Mouse (Mus musculus): Measurements from ENCODE around the gene Vps33a.
"Not testable (repeated sequence)": the region's sequence is repeated elsewhere in the genome, so short reads cannot be mapped to it uniquely, and the experiment has no call there.

Gene Vps33a

GRCm38 (mm10) chr5:123523692-123524392 is 49.0 kb downstream of the Vps33a start, which contains the start of gene Diablo:
Gene Diablo, minus strand, starts transcription at chr5:123524176.
- DNase-seq, result peak; percentile 98

GRCm38 (mm10) chr5:123522166-123522565 is 50.7 kb downstream of the Vps33a start:
- no peak for DNase-seq

GRCm38 (mm10) chr5:123521621-123522020 is 51.2 kb downstream of the Vps33a start:
- DNase-seq, result no peak

- DNase-seq, result no peak
Measured at GRCm38 (mm10) chr5:123520666-123521065, 52.2 kb downstream of the Vps33a start.

- no peak for DNase-seq
Measured at GRCm38 (mm10) chr5:123514871-123515270, 58.0 kb downstream of the Vps33a start.

GRCm38 (mm10) chr5:123512102-123512501 is 60.7 kb downstream of the Vps33a start:
- no peak for DNase-seq

GRCm38 (mm10) chr5:123511426-123511825 is 61.4 kb downstream of the Vps33a start:
- DNase-seq, result not testable (repeated sequence)

GRCm38 (mm10) chr5:123510160-123510559 is 62.7 kb downstream of the Vps33a start, which contains the start of gene B3gnt4:
Gene B3gnt4, plus strand, starts transcription at chr5:123510460.
- no peak for DNase-seq

GRCm38 (mm10) chr5:123508921-123509320 is 63.9 kb downstream of the Vps33a start:
- no peak for DNase-seq

GRCm38 (mm10) chr5:123507936-123508723 is 64.7 kb downstream of the Vps33a start:
- DNase-seq, result peak; percentile 84

GRCm38 (mm10) chr5:123501973-123502372 is 70.9 kb downstream of the Vps33a start:
- DNase-seq, result no peak

GRCm38 (mm10) chr5:123499717-123500116 is 73.1 kb downstream of the Vps33a start:
- DNase-seq, result peak; percentile 71

GRCm38 (mm10) chr5:123489935-123490334 is 82.9 kb downstream of the Vps33a start:
- no peak for DNase-seq

- DNase-seq, result no peak
Measured at GRCm38 (mm10) chr5:123489112-123489785, 83.6 kb downstream of the Vps33a start, which contains the start of the genes Lrrc43 and Il31. Gene Lrrc43, plus strand, starts transcription at chr5:123489305. Gene Il31, minus strand, starts transcription at chr5:123489489.

- no peak for DNase-seq
Measured at GRCm38 (mm10) chr5:123487659-123488395, 85.0 kb downstream of the Vps33a start.

All from layer of hippocampus, adult 9-11 months (tissue).